Mouse (Mus musculus) thymus, adult 18-20 months (tissue): ENCODE measurements around the gene Rbm34.
"Not testable (repeated sequence)": the region's sequence is repeated elsewhere in the genome, so short reads cannot be mapped to it uniquely, and the experiment has no call there.

Experiments used
- DNase-seq, 2 experiments: peaks; one replicate each; pipeline ENCODE4 v3.0.0; 2022; ENCODE audit warnings: mixed read lengths in 2 of 2

Gene Rbm34

GRCm38 (mm10) chr8:126970579-126971313 is at the start of gene Rbm34:
Gene Rbm34, minus strand, starts transcription at chr8:126971071.
- peak; percentile 80 to 85 for DNase-seq

- no peak for DNase-seq
Measured at GRCm38 (mm10) chr8:127011668-127012067, 40.8 kb upstream of the Rbm34 start.

GRCm38 (mm10) chr8:126994506-126994905 is 23.6 kb upstream of the Rbm34 start:
- DNase-seq: no peak

- DNase-seq: no peak
Measured at GRCm38 (mm10) chr8:126989363-126990153, 18.7 kb upstream of the Rbm34 start.

GRCm38 (mm10) chr8:126988346-126989006 is 17.6 kb upstream of the Rbm34 start:
- DNase-seq: no peak

- peak; percentile 28 to 48 for DNase-seq
Measured at GRCm38 (mm10) chr8:126986495-126986894, 15.6 kb upstream of the Rbm34 start.

- DNase-seq: no peak
Measured at GRCm38 (mm10) chr8:126980046-126980445, 9.2 kb upstream of the Rbm34 start.

GRCm38 (mm10) chr8:126979091-126979920 is 8.4 kb upstream of the Rbm34 start:
- DNase-seq: no peak

GRCm38 (mm10) chr8:126978535-126978934 is 7.7 kb upstream of the Rbm34 start:
- DNase-seq: not testable (repeated sequence)

GRCm38 (mm10) chr8:126978028-126978427 is 7.2 kb upstream of the Rbm34 start:
- DNase-seq: no peak

- no peak for DNase-seq
Measured at GRCm38 (mm10) chr8:126976608-126977348, 5.9 kb upstream of the Rbm34 start.

GRCm38 (mm10) chr8:126975706-126976105 is 4.8 kb upstream of the Rbm34 start:
- DNase-seq: no peak

GRCm38 (mm10) chr8:126974511-126974910 is 3.6 kb upstream of the Rbm34 start:
- DNase-seq: no peak

GRCm38 (mm10) chr8:126973686-126974265 is 2.9 kb upstream of the Rbm34 start:
- no peak for DNase-seq

GRCm38 (mm10) chr8:126972649-126973048 is 1.8 kb upstream of the Rbm34 start:
- DNase-seq: no peak

GRCm38 (mm10) chr8:126972102-126972501 is 1.2 kb upstream of the Rbm34 start:
- no peak for DNase-seq

GRCm38 (mm10) chr8:126971314-126971664 is 418 bp upstream of the Rbm34 start:
- DNase-seq: no peak

GRCm38 (mm10) chr8:126969546-126969945 is 1.3 kb downstream of the Rbm34 start:
- DNase-seq: no peak

GRCm38 (mm10) chr8:126968107-126968506 is 2.8 kb downstream of the Rbm34 start:
- no peak for DNase-seq

GRCm38 (mm10) chr8:126965246-126965645 is 5.6 kb downstream of the Rbm34 start:
- DNase-seq: no peak

GRCm38 (mm10) chr8:126962871-126963270 is 8.0 kb downstream of the Rbm34 start:
- no peak for DNase-seq

- no peak for DNase-seq
Measured at GRCm38 (mm10) chr8:126961516-126961915, 9.4 kb downstream of the Rbm34 start.
